Mouse (Mus musculus): ENCODE measurements around the gene Clrn3.
A peak's percentile ranks its signal among the peaks of the same experiment; 100 is the strongest.

Gene Clrn3

DNA sequence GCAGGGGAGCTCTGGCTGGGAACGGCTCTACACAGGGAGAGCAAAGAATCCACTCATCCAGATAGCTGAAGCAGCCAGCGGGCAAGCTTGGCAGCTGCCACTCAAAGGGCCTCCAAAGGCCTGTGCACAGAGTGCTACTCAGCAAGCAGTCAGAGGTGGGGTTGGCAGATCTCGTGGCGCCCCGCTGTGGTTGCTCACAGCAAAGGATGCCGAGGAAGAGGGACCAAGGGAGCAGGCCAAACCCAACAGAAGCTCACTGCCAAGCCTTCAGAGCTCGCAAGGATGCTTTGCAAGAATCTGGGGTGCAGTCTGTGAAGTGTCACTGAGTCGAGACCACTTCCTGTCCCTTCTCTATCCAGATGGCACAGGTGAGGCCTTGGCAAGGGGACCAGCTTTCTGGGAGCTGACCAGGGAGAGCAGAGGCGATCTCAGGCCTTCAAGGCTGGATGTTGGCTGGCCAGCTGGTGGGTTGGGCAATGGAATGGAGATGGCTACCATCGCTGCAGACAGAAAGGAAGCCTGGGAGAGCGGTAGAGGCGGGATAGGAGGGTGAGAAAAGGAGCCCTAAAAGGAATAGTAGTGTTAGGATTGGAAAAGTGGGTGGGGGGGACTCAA lies 42.6 kb downstream of the Clrn3 start:
- peak; percentile 68 for DNase-seq

DNA sequence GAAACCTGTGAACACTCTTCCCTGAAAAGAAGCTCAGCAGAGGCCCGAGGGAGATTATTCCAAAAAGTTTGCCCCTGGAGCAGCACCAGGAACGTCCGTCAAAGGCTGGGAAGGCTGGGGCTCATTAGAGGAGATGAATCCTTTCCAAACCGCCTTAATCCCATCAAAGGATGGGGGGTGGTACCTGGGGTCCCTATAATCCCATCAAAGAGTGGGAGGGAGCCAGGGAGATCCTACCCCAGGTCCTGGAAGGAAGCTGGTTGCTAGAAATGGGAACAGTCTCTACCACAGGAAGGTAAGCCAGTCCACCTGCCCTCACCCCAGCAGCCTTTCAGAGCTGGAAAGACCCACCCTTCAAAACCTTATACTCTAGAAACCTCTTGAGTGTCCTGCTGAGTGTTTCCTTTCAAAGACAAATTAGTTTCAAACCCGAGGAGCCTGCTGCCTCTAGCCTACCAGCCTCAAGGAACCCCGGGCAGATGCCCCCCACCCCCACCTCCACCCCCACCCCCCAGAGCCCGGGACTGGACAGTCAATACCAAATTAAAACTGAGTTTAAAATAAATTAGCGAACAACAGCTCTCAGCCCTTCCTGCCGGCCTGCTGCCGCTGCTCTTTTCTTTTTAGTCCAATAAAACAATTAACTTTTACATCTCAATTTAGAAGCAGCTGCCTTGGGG lies 43.2 kb downstream of the Clrn3 start:
- DNase-seq = no peak

DNA sequence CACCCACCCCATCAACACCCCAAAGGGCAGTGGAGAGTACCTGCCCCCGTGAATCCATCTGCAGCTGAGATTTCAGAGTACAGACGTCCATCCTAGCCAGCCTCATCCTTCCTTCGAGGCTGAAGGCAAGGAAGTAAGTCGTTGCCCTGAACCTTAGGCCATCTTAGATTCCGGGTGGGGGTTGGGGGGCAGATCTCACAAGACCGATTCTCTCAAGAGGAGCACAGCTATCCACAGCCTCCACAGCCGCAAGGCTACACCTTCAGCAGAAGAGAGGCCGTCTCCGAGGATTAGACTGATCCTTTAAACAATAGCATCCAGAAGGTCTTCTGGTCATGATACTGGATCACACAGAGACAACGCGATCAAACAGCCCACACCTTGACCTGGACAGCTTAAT lies 44.1 kb downstream of the Clrn3 start:
- no peak for DNase-seq

DNA sequence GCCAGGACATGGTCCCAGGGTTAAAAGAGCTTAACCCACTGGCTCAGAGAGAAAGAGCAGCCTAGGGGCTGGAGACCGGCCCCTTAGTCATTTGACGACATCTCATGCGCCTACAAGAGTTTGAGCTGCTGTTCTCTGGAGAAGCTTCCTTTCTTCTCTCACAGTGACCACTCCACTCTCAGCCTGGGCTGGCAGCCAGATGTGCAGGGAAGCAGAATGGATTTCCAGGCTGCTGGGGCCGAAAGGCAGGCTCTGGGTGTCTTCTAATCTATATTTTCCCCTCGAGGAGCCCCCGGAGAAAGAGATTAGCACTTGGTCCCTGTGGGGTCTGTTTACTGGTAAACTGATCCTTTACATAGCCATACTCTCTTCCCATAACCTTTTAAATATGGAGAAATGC lies 44.7 kb downstream of the Clrn3 start:
- no peak for DNase-seq

DNA sequence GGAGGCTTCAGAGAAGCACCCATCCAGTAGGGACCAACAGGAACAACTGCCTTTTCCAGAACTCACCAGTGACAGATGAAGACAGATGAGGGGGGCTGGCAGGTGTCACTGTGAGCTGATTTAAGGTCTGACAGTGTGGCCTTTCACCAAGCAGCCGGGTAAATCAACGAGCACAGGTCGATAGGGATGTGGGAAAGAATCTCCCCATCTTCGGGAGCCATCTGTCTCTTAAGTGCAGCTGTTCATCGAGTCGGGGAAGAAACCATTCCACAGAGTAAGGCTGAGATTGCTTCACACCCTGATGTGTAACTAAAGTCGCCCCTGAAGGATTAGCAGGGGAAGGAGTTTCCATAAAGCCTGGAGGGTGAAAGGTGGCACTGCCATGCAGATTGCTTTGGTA lies 47.3 kb downstream of the Clrn3 start:
- DNase-seq = no peak

DNA sequence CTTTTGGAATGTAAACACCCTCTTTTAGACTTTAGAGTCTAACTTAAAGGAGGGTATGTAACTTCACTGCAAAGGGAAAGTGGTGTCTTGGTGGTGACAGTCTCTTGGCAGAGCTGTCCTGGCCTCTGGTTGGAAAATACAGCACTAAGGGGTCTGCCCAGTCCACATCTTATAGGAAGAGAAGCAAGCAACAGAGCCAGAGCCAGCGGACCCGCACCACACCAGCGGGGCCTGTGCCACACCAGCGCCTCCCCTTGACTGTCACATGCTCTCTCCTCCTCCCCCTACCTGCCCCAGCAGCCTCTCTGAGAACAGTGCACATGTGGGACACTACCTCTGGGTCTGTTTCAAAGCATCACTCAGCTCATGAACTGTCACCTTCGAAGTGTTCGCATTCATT lies 48.5 kb downstream of the Clrn3 start:
- DNase-seq = no peak

DNA sequence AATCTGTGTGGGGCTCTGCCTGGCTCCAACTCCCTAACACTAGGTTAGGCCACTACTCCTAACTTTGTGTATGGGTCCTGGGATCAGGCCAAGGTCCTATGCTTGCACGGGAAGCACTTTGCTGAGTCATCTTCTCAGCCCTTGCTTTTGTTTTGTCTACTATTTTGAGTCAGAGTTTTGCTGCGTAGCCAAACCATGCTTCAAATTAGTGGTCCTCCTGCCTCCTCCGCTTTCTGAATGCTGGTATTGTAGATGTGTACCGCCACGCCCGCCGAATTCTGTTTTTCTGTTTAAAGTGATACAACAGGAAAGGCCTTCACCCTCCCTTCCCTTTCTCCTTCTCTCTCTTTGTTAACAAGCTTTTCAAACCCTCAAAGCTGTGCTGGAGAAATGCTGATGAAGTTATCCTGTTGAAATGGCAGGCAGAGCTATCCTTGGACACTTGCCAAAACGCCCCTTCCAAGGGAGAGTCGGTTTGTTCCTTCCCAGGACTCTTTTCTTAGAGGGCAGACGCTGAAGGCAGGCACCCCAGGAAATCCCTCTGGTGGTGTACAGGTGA lies 49.1 kb downstream of the Clrn3 start:
- no peak for DNase-seq

DNA sequence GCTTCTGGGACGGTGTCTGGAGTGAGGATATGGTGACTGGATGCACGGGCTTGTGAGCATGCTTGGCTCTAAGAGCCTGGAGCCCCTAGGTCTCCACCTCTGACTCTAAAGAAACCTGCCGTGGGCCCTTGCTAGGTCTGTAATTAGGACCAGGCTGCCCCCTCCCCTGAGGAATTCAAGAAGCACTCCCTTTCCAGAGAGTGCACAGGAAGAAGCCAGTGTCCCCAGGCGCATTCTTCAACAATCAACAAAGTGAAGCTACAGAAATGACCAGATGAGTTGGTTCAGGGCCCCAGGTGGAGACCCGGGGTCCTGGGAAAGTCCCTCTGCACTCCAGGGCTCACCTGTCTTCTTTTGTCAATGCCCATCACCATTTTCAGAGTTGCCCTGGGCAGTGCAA lies 51.2 kb downstream of the Clrn3 start:
- no peak for DNase-seq

DNA sequence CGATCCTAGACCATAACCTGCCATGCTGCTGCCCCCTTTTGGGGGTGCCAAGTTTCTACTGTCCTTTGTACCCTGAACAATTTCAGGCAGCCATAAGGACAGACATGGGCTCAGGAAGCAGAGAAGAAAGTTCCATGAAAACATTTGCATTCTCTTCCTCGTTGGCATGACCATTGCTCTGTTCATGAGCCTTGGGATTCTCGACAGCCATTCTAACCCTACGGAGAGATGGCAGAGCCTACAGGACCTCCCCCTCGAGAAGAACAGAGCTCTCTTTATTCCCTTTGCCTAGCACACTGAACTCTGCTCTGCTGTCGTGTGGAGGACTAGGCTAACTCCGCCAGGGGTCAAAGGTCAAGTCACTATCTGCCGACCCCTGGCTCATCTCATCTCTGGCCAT lies 52.5 kb downstream of the Clrn3 start:
- no peak for DNase-seq

DNA sequence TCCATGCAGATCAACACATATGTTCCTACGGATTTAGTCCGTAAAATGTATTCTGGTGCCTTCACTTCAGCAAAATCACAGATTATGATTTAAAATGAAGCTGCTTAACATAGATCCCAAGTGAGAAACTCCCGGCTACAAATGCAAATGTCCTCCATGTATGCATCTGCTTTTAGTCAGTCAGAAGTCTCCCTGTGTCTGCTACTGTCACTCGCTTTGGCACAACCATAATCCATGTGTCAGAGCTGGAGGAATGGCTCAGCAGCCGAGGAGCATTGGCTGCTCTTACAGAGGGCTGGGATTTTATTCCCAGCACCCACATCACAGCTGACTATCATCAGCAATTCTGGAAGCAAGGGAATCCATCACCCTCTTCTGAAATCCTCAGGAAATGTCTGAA lies 58.1 kb downstream of the Clrn3 start:
- DNase-seq = no peak

DNA sequence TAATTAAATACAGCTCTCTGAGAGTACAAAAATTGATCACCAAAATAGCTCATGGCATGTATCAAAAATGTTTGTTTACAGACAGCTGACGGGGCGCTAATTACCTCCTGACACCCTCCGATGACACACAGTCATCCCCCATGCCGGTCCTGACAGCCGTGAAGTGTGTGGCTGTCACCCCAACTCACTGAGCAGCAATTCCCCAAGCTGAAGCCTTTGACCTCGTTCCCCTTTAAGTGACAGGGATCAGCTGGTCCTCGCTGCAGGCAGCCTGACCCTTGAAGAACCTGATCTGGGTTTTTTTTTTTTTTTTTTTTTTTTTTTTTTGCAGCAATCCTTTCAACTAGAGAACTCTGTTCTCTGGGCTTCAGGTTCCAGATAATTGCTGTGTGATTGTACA lies 59.8 kb downstream of the Clrn3 start:
- DNase-seq = no peak

DNA sequence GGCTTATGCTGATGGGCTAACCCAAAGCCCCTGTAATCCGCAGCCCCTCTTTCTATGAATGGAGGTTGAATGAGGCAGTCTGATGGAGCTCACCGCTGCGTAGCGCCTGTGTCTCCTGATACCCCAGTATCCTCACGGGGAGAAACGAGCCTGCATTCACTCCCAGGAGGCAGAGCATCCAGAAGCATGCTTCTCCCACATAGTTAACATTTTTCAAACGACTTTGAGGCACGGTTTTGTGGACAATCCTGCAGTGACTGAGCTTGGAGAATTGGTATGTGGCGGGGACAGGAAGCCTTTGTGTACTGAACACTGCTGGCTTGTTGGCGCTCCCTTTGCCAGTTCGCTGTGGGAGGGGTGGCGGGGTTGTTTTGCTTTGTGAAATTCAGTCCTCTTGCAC lies 63.2 kb downstream of the Clrn3 start:
- no peak for DNase-seq

DNA sequence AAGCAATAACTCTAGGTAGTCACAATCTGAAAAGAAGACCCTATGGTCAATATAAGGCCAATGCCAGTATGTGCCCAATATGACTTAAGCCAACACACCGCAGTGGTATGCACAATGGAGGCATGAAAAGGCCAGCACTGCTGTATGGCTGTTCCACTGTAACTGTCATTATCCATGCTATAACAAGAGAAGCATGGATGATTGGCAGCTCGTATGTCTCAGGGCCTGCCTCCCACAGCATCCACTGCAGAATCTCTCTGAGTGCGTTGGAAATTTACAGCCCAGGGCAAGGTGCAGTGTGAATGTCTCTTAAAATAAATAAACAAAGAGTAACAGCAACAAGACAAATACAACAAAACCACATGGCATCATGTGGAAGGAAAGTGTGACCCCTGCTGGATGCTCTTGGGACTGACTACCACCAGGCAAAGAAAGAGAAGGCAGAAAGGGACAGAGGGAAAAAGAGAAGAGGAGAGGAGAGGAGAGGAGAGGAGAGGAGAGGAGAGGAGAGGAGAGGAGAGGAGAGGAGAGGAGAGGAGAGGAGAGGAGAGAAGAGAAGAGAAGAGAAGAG lies 63.7 kb downstream of the Clrn3 start:
- DNase-seq = peak; percentile 28

Measured in cerebellum, adult 8-10 months (tissue).